ENCODE assay signal across 9 mouse cellular contexts in genomic region chr16:77128683-77129082, GRCm38 (mm10).
DNase-seq lines count a peak whose midpoint lies in the region; ATAC-seq and TF ChIP-seq lines count a peak whose summit lies in the region.
"Had no signal": no experiment of that assay in that cellular context is flagged by ENCODE, and none has a peak within 500 bp of the region (broad histone marks: within the 10 kb centered on the region; RNA-seq: fewer than 3 reads in every experiment).

No protein-coding gene starts in this region.

- no peaks in the 10 kb centered on the region for H3K36me3 ChIP-seq in lung, embryonic 14.5 days (ENCODE audit: insufficient read depth)
- no peaks in the 10 kb centered on the region for H3K36me3 ChIP-seq in stomach, postnatal 0 days (ENCODE audit: control insufficient read depth, insufficient read depth, low read length)

- H3K9ac ChIP-seq in lung, embryonic 14.5 days, result no peak overlapping the region
- no peak overlapping the region for H3K9ac ChIP-seq in stomach, postnatal 0 days (ENCODE audit: low read length)

- no peak for TF ChIP-seq EP300 in stomach, postnatal 0 days (optimal IDR thresholded peaks at IDR 0.05)

- H3K4me3 ChIP-seq in lung, embryonic 14.5 days (ENCODE audit: low read depth, low read length), result no peak overlapping the region
- H3K4me3 ChIP-seq in stomach, postnatal 0 days (ENCODE audit: low read depth, low read length), result no peak overlapping the region

- 20% methylated on average over 5 of the region's 5 CpGs for WGBS in lung, embryonic 14.5 days
- 17% methylated on average over 5 of the region's 5 CpGs for WGBS in large intestine, adult 2 months
- WGBS in stomach, postnatal 0 days, result 15% methylated on average over 5 of the region's 5 CpGs

- no peaks in the 10 kb centered on the region for H3K9me3 ChIP-seq in lung, embryonic 14.5 days (ENCODE audit: low read depth, low read length)
- H3K9me3 ChIP-seq in stomach, postnatal 0 days (ENCODE audit: control insufficient read depth, low read length), result no peaks in the 10 kb centered on the region

- DNase-seq in embryo, embryonic 10 days (ENCODE audit: low spot score), result peak; percentile 56
- DNase-seq in embryo, embryonic 9.5 days (ENCODE audit: extremely low spot score), result no peak
- DNase-seq in lung, embryonic 14.5 days, result peak; percentile 79
- DNase-seq in lung, adult 18-20 months, result no peak
- DNase-seq in large intestine, adult 2 months (ENCODE audit: low read depth, low spot score), result peak; percentile 10
- DNase-seq in stomach, postnatal 0 days (ENCODE audit: low spot score), result no peak
- no peak for DNase-seq in ovary, postnatal 10 days (ENCODE audit: low spot score)
- DNase-seq in spleen, postnatal 14 days (ENCODE audit: low spot score in 2 of 2), result no peak
- DNase-seq: kidney, postnatal 36 days had no signal

- H3K4me2 ChIP-seq in lung, embryonic 14.5 days, result no peak overlapping the region
- H3K4me2 ChIP-seq in stomach, postnatal 0 days (replicated peaks; ENCODE audit: low read depth), result no peak overlapping the region

- H3K4me1 ChIP-seq in lung, embryonic 14.5 days (ENCODE audit: insufficient read depth), result no peaks in the 10 kb centered on the region
- H3K4me1 ChIP-seq in stomach, postnatal 0 days (replicated peaks; ENCODE audit: control insufficient read depth, insufficient read depth), result no peaks in the 10 kb centered on the region

- peak; percentile 66 for TF ChIP-seq CTCF in lung, embryonic 14.5 days (IDR thresholded peaks at IDR 0.05; ENCODE audit: low read depth)
- peak; percentile 84 for TF ChIP-seq CTCF in stomach, postnatal 0 days (IDR thresholded peaks at IDR 0.05; ENCODE audit: low read depth)

- no peaks in the 10 kb centered on the region for H3K27me3 ChIP-seq in lung, embryonic 14.5 days (ENCODE audit: insufficient read depth, low read length)
- H3K27me3 ChIP-seq in stomach, postnatal 0 days (ENCODE audit: control insufficient read depth, insufficient read depth, low read length), result no peaks in the 10 kb centered on the region

- no peak for ATAC-seq in lung, embryonic 14.5 days (ENCODE audit: insufficient read depth)
- ATAC-seq in stomach, postnatal 0 days (ENCODE audit: low FRiP score, low TSS enrichment), result no peak

- no peak overlapping the region for H3K27ac ChIP-seq in lung, embryonic 14.5 days (ENCODE audit: low read depth)
- H3K27ac ChIP-seq in stomach, postnatal 0 days (replicated peaks), result no peak overlapping the region

Comparison
In these comparisons a context has a peak if more than half of its experiments do, and no peak if none do; other contexts are left out.
1. DNase-seq: peak in embryo, embryonic 10 days (single experiment), lung, embryonic 14.5 days (single experiment) and large intestine, adult 2 months (single experiment); none in embryo, embryonic 9.5 days (single experiment), lung, adult 18-20 months (0 of 2), stomach, postnatal 0 days (single experiment), ovary, postnatal 10 days (single experiment) and spleen, postnatal 14 days (0 of 2).